Mouse (Mus musculus) cerebellum, adult 2 months (tissue): ENCODE measurements around the gene Nfe2l1. TPM values are rescaled to one million over a fixed set of nuclear protein-coding genes. Genes with fewer than 3 reads are reported as not detected.

Experiments
- DNase-seq, 2 experiments: peaks; one replicate each; pipeline ENCODE4 v3.0.0; 2021
- H3K27ac ChIP-seq: fragments of 200-500 bp; 2 replicates; pipeline ENCODE4 v1.5.1; 2012; ENCODE audit warnings: low read length, control low read depth, inconsistent platforms; ENCODE audit not compliant: insufficient read depth
- H3K27me3 ChIP-seq: fragments of 200-500 bp; 2 replicates; pipeline ENCODE4 v1.6.1; 2012; ENCODE audit warnings: inconsistent platforms, mild to moderate bottlenecking, low read length, moderate library complexity; ENCODE audit not compliant: control insufficient read depth, insufficient read depth
- H3K4me1 ChIP-seq: fragments of 200-500 bp; 2 replicates; pipeline ENCODE4 v1.6.1; 2011; ENCODE audit warnings: low read length; ENCODE audit not compliant: control insufficient read depth, insufficient read depth
- H3K4me3 ChIP-seq: fragments of 200-500 bp; replicated peaks from 2 replicates; pipeline ENCODE3; 2011; ENCODE audit warnings: mild to moderate bottlenecking, low read depth, low read length, control low read depth; ENCODE audit not compliant: insufficient read depth
- CTCF ChIP-seq: fragments of 200-500 bp; IDR thresholded peaks from 2 replicates; pipeline ENCODE4 v1.5.1; 2011; ENCODE audit warnings: low read depth, mild to moderate bottlenecking, control low read depth, low read length, moderate library complexity, borderline replicate concordance; ENCODE audit not compliant: insufficient read depth
- POLR2A ChIP-seq: fragments of 200-500 bp; IDR thresholded peaks from 2 replicates; pipeline ENCODE4 v1.6.1; 2011; ENCODE audit warnings: low read length, control low read depth, borderline replicate concordance; ENCODE audit not compliant: insufficient read depth
- WGBS: fragments of 180-500 bp; shearing (Covaris S2); methylation state at CpG from one replicate; pipeline ENCODE4 v1.1.7; 2018; 5-methylcytosine and 5-hydroxymethylcytosine counted together
- polyA plus RNA-seq: library from polyadenylated mRNA; depleted of rRNA; stranded (reverse); fragments of >200 nt; gene quantifications from 2 replicates; pipeline ENCODE4 v1.2.3, GENCODE M21; 2012

Nfe2l1 gene
- polyA plus RNA-seq, 1 experiment = 215 TPM

- under 1% methylated on average over 33 of the region's 33 CpGs for WGBS
- Histone ChIP-seq H3K27me3 (no peaks in the 10 kb centered on the region), H3K4me3 (peak overlapping the region; percentile 76), H3K27ac (peak overlapping the region; percentile 56), H3K4me1 (peaks cover 22% of the 10 kb centered on the region)
- TF ChIP-seq CTCF (no peak), POLR2A (no peak)
- peak in 1 of 2 experiments; percentile 68 for DNase-seq
These were observed 360 bp downstream of the Nfe2l1 start for GRCm38 (mm10) chr11:96829403-96829812.

- DNase-seq = no peak
- Histone ChIP-seq H3K4me3 (peak overlapping the region; percentile 76), H3K27ac (no peak overlapping the region), H3K4me1 (peaks cover 22% of the 10 kb centered on the region), H3K27me3 (no peaks in the 10 kb centered on the region)
- WGBS = 4% methylated on average over 10 of the region's 10 CpGs
- TF ChIP-seq CTCF (no peak), POLR2A (no peak)
These were observed 887 bp downstream of the Nfe2l1 start for GRCm38 (mm10) chr11:96828881-96829280.

GRCm38 (mm10) chr11:96827917-96828316 lies 1.9 kb downstream of the Nfe2l1 start:
- no peaks in the 10 kb centered on the region for H3K27me3 ChIP-seq
- H3K27ac ChIP-seq = no peak overlapping the region
- H3K4me3 ChIP-seq = peak overlapping the region; percentile 13
- TF ChIP-seq CTCF (no peak), POLR2A (no peak)
- 33% methylated on average over 9 of the region's 9 CpGs for WGBS
- no peak for DNase-seq
- peaks cover 23% of the 10 kb centered on the region for H3K4me1 ChIP-seq

- Histone ChIP-seq H3K27me3 (no peaks in the 10 kb centered on the region), H3K4me3 (no peak overlapping the region), H3K27ac (peak overlapping the region; percentile 44), H3K4me1 (peaks cover 27% of the 10 kb centered on the region)
- 23% methylated on average over 12 of the region's 12 CpGs for WGBS
- no peak for TF ChIP-seq POLR2A
- TF ChIP-seq CTCF = no peak
- peak; percentile 31 to 34 for DNase-seq
These were observed 2.6 kb downstream of the Nfe2l1 start for GRCm38 (mm10) chr11:96827062-96827581.

GRCm38 (mm10) chr11:96826481-96826880 lies 3.3 kb downstream of the Nfe2l1 start:
- 67% methylated on average over 2 of the region's 2 CpGs for WGBS
- DNase-seq = peak in 1 of 2 experiments; percentile 22
- H3K4me3 ChIP-seq = no peak overlapping the region
- TF ChIP-seq CTCF (no peak), POLR2A (no peak)
- no peaks in the 10 kb centered on the region for H3K27me3 ChIP-seq
- H3K4me1 ChIP-seq = peaks cover 27% of the 10 kb centered on the region
- peak overlapping the region; percentile 44 for H3K27ac ChIP-seq

GRCm38 (mm10) chr11:96824783-96825495 lies 4.8 kb downstream of the Nfe2l1 start:
- TF ChIP-seq CTCF (no peak), POLR2A (no peak)
- Histone ChIP-seq H3K27me3 (no peaks in the 10 kb centered on the region), H3K4me1 (peaks cover 27% of the 10 kb centered on the region), H3K27ac (peak overlapping the region; percentile 83), H3K4me3 (peak overlapping the region; percentile 62)
- 4% methylated on average over 7 of the region's 7 CpGs for WGBS
- peak; percentile 73 to 78 for DNase-seq

GRCm38 (mm10) chr11:96823880-96824782 lies 5.6 kb downstream of the Nfe2l1 start:
- TF ChIP-seq CTCF (no peak), POLR2A (peak; percentile 64; the same call in 1 of the 2 replicates)
- peaks cover 29% of the 10 kb centered on the region for H3K4me1 ChIP-seq
- 2% methylated on average over 26 of the region's 26 CpGs for WGBS
- no peaks in the 10 kb centered on the region for H3K27me3 ChIP-seq
- H3K27ac ChIP-seq = peak overlapping the region; percentile 83
- DNase-seq = peak; percentile 90 to 92
- H3K4me3 ChIP-seq = peak overlapping the region; percentile 62

GRCm38 (mm10) chr11:96823471-96823837 lies 6.3 kb downstream of the Nfe2l1 start:
- DNase-seq = peak; percentile 40 to 47
- 2% methylated on average over 13 of the region's 13 CpGs for WGBS
- Histone ChIP-seq H3K27me3 (no peaks in the 10 kb centered on the region), H3K27ac (peak overlapping the region; percentile 14), H3K4me3 (peak overlapping the region; percentile 62), H3K4me1 (peaks cover 33% of the 10 kb centered on the region)
- TF ChIP-seq CTCF (no peak), POLR2A (no peak)
